Mouse (Mus musculus) Muller cell, postnatal 12 days (primary cell): Measurements from ENCODE around the gene Twist1.

Source experiments
- DNase-seq: peaks from one replicate; pipeline ENCODE4 v3.0.0-alpha.2; 2015; ENCODE audit errors: inconsistent ontology term

The Twist1 gene

DNA sequence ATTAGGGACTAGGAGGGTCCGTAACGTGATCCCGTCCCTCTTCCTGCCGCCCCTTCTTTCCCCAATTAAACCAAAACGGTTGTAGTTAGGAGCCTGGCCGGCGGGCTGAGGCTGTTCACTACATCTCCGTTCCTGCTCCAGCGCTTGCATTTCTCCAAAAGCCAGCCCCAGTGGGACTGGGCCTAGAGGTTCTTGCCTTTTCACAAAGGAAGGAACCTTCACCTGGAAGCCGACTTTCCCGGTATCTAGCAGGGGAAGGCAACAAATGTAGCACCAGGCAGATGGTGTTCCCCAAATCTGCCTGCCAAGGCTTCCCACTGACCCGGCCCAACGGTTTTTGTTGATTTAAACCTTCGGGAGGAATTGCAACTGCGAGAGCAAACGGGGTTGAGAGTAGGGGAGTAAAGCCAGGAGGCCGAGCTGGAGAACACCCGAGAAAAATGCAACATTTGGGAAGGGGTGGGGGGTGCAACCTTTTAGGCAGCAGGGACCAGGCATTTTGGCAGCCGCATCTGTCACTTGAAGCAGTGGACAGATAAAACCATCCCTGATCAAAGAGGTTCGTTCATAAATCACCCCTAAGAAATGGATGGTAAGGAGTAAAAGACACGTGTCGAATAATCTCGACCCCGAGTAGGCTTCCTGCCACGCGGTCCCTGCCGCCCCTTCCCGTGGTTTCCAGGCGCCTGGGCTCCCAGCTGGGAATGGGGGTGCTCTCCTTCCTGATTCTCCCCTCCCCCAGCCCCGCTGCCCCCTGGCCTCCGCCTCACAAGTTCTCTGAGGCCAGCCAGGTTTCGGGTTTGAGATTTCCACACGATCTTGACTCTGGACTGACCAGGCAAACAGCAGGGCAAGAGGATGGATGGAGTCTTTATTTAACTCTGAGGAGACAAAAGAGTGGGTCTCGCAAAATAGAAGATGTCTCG lies 9.3 kb downstream of the Twist1 start:
- peak; percentile 48 for DNase-seq

DNA sequence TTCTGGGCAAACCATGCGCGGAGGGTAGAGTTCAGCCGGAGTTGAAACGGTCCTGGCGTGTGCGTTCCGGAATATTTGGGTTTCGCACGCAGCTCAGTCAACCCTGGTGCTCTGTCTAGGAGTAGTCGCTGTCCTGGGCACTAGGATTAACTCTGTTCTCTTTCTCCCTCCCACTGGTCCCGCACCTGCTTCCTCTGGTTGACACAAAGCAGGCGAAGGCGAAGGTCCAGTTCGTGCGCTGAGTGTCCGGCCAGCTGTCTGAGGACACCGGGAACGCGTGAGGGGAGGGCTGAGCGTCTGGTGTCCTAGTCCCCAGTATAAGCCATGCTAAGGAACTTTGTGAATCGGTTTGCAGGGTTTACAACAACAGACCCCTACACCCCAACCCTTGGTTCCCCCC lies 10.0 kb downstream of the Twist1 start:
- no peak for DNase-seq

DNA sequence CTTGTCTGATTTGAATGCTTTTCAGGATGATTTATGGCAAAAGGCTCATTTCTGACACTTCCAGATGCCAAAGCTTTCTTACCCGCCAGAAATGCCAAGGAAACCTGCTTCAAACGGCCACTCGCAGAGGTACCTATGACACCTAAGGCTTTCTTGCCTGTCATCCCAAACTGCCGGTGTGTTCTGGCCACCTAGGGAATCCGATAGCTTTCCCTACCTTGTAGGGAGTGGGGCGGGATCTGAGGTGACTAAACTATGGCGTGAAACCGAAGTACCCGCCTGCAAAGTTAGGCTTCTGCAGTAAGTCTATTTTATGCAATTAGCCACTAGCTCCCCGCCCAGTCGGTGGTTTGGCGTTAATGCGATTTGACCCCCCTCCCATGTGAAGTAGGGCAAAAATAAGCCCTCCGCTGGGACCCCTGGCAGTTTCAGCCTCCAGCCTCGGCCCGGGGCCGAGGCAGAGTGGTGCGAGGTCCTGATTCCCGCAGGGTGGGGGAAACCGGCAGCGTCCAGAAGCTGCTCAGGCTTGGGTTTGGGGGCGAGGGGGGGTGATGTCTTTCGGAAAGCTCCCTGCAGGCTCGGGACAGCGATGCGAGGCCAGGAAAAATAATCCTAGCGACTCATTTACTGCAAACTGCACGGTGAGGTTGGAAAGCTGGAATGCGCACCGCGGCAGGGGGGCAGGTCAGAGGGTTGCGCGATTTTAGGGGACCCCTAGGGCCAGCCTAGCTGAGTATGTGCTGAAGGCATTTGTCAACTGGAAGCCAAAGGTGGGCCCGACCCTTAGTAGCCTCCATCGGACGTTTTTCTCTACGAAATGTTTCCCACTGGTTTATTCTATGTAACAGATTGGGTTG lies 10.8 kb downstream of the Twist1 start:
- DNase-seq: no peak

DNA sequence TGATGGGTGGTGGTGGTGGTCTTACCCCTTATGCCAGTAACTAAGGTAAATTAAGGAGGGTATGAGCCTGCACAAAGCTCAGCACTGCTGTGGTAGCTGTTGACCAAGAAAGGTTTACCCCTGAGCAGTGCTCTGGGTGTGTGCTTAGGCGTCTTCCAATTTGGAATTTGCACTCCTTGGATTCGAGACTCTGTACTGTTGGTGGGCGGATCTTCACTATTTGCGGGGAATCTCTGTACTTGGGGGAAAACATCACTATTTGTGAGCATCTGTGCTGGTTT lies 11.4 kb downstream of the Twist1 start:
- no peak for DNase-seq

DNA sequence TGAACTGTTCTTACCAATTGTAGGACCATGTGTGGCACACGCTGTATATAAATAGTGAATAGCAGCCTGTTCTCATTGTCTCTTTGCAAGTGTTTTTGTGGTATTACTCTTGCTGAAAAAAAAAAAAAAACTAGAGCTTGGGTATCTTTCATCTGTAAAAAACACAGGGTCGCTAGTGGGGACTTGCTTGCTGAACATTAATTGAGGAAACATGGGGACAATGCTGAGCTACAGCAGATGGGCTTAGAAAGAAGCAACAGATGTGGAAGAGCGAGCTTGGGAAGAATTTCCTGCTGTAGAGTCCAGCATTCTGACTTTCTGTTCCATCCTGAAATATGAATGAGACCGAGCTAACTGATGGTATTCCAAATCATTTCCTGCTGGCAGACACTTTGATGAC lies 22.7 kb downstream of the Twist1 start:
- DNase-seq: no peak

DNA sequence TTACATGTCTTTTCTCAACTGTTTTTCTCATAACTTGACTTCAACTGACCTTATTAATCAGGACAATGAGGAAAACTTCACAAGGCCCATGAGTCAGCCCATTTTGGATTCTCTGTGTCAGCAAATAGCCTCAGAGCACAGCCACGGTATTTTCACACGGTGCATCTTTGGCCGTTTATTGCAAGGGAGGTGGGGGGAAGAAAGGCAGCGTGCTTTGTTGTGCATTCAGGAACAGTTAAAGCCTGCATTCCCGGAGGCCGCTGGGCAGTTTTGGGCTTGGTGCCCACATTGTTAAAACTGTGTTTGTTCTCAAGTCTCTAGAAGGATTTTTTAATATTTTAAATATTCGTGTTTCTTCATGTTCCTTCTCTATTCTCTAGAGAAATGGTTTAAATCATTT lies 24.0 kb downstream of the Twist1 start:
- peak; percentile 87 for DNase-seq

DNA sequence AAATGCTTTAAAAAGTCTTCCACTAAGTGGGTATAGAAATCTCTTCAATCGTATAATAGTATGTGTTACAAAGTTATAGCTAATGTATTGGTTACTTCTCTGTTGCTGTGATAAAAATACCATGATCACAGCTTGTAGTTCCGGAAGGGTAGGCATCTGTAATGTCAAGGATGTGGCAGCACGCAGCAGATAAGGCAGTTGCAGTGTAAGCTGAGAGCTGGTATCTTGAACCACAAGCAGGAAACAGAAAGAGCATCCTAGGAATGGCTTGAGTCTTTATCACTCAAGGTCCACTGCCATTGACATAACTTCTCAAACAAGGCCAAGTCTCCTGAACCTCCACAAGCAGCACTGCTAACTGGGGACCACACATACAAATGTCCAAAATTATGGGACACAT lies 35.7 kb downstream of the Twist1 start:
- no peak for DNase-seq
